Mouse (Mus musculus) heart, postnatal 0 days (tissue): ENCODE data around the gene Hist1h2bc.

Experiments used
- CTCF ChIP-seq: IDR thresholded peaks from 2 replicates; pipeline ENCODE4 v1.5.1; 2016; ENCODE audit warnings: antibody characterized with exemption, control low read depth, low read depth
- EP300 ChIP-seq: IDR thresholded peaks from 2 replicates; pipeline ENCODE4 v1.6.1; 2016; ENCODE audit warnings: antibody characterized with exemption, low read depth

DNA sequence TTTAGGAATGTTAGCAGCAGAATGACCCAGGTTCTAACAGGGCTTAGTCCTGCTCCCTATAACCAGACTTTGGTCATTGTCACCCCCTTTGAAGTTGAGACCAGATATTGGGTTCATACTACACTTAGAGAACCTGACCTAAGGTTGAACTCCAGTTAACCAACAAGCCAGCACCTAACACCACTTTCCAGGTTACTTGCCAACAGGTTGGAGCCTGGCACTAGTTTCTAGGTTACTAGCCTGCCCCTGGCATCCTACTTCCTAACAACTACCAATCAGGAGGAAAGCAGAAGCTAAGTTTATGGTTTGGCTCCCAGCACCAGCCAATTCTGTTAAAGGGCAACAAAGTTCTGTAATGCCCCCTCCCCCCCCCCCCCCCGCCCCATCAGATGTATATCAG lies 41.2 kb downstream of the Hist1h2bc start:
- TF ChIP-seq CTCF (no peak), EP300 (no peak)
